Mouse (Mus musculus): Measurements from ENCODE around the gene Krcc1. TPM values are rescaled to one million over a fixed set of nuclear protein-coding genes. Genes with fewer than 3 reads are reported as not detected.

The Krcc1 gene
- polyA plus RNA-seq, 1 experiment from 2014 or later, result 47.0 TPM

GRCm38 (mm10) chr6:71235944-71236343 is 35.5 kb upstream of the Krcc1 start:
- Histone ChIP-seq H3K9ac (replicated peaks) (no peak overlapping the region), H3K9me3 (ENCODE audit: low read length) (no peaks in the 10 kb centered on the region), H3K36me3 (replicated peaks; ENCODE audit: insufficient read depth, low read length) (no peaks in the 10 kb centered on the region), H3K4me2 (ENCODE audit: low read depth, low read length) (no peak overlapping the region), H3K27me3 (ENCODE audit: insufficient read depth, low read length) (no peaks in the 10 kb centered on the region), H3K4me1 (ENCODE audit: insufficient read depth) (peaks cover 7% of the 10 kb centered on the region), H3K4me3 (ENCODE audit: low read depth, low read length) (no peak overlapping the region), H3K27ac (ENCODE audit: low read depth) (peak overlapping the region; percentile 68)
- 35% methylated on average over 3 of the region's 3 CpGs for WGBS (ENCODE audit: insufficient replicate concordance)
- TF ChIP-seq CTCF (IDR thresholded peaks at IDR 0.05; ENCODE audit: low read depth) (no peak), EP300 (IDR thresholded peaks at IDR 0.05; ENCODE audit: low read depth) (no peak)
- DNase-seq (no peak), ATAC-seq (peak; percentile 68)

- Histone ChIP-seq H3K9ac (replicated peaks) (no peak overlapping the region), H3K4me2 (ENCODE audit: low read depth, low read length) (no peak overlapping the region), H3K4me1 (ENCODE audit: insufficient read depth) (peaks cover 7% of the 10 kb centered on the region), H3K27ac (ENCODE audit: low read depth) (peak overlapping the region; percentile 68), H3K4me3 (ENCODE audit: low read depth, low read length) (no peak overlapping the region), H3K27me3 (ENCODE audit: insufficient read depth, low read length) (no peaks in the 10 kb centered on the region), H3K9me3 (ENCODE audit: low read length) (no peaks in the 10 kb centered on the region), H3K36me3 (replicated peaks; ENCODE audit: insufficient read depth, low read length) (no peaks in the 10 kb centered on the region)
- no peak for TF ChIP-seq CTCF (IDR thresholded peaks at IDR 0.05; ENCODE audit: low read depth)
- peak; percentile 72 for TF ChIP-seq EP300 (IDR thresholded peaks at IDR 0.05; ENCODE audit: low read depth)
- WGBS (ENCODE audit: insufficient replicate concordance), result 61% methylated on average over 6 of the region's 6 CpGs
- DNase-seq (peak; percentile 32), ATAC-seq (peak; percentile 60)
Measured at GRCm38 (mm10) chr6:71236506-71236905, 35.0 kb upstream of the Krcc1 start.

GRCm38 (mm10) chr6:71237031-71237431 is 34.4 kb upstream of the Krcc1 start:
- H3K4me3 ChIP-seq (ENCODE audit: low read depth, low read length), result no peak overlapping the region
- WGBS (ENCODE audit: insufficient replicate concordance), result 51% methylated on average over 6 of the region's 6 CpGs
- DNase-seq (peak; percentile 46), ATAC-seq (peak; percentile 65)
- no peak for TF ChIP-seq CTCF (IDR thresholded peaks at IDR 0.05; ENCODE audit: low read depth)
- no peak; the same call in 1 of the 2 replicates for TF ChIP-seq EP300 (IDR thresholded peaks at IDR 0.05; ENCODE audit: low read depth)
- no peaks in the 10 kb centered on the region for H3K36me3 ChIP-seq (replicated peaks; ENCODE audit: insufficient read depth, low read length)
- no peaks in the 10 kb centered on the region for H3K9me3 ChIP-seq (ENCODE audit: low read length)
- peak overlapping the region; percentile 68 for H3K27ac ChIP-seq (ENCODE audit: low read depth)
- H3K9ac ChIP-seq (replicated peaks), result no peak overlapping the region
- H3K27me3 ChIP-seq (ENCODE audit: insufficient read depth, low read length), result no peaks in the 10 kb centered on the region
- peaks cover 7% of the 10 kb centered on the region for H3K4me1 ChIP-seq (ENCODE audit: insufficient read depth)
- H3K4me2 ChIP-seq (ENCODE audit: low read depth, low read length), result no peak overlapping the region

- ATAC-seq (no peak), DNase-seq (no peak)
- H3K4me1 ChIP-seq (ENCODE audit: insufficient read depth), result peaks cover 7% of the 10 kb centered on the region
- TF ChIP-seq CTCF (IDR thresholded peaks at IDR 0.05; ENCODE audit: low read depth) (no peak), EP300 (IDR thresholded peaks at IDR 0.05; ENCODE audit: low read depth) (no peak)
- H3K4me3 ChIP-seq (ENCODE audit: low read depth, low read length), result no peak overlapping the region
- 87% methylated on average over 26 of the region's 26 CpGs for WGBS (ENCODE audit: insufficient replicate concordance)
- no peak overlapping the region for H3K4me2 ChIP-seq (ENCODE audit: low read depth, low read length)
- H3K36me3 ChIP-seq (replicated peaks; ENCODE audit: insufficient read depth, low read length), result no peaks in the 10 kb centered on the region
- no peaks in the 10 kb centered on the region for H3K9me3 ChIP-seq (ENCODE audit: low read length)
- no peaks in the 10 kb centered on the region for H3K27me3 ChIP-seq (ENCODE audit: insufficient read depth, low read length)
- no peak overlapping the region for H3K27ac ChIP-seq (ENCODE audit: low read depth)
- no peak overlapping the region for H3K9ac ChIP-seq (replicated peaks)
Measured at GRCm38 (mm10) chr6:71239069-71239750, 32.3 kb upstream of the Krcc1 start.

- Histone ChIP-seq H3K36me3 (replicated peaks; ENCODE audit: insufficient read depth, low read length) (no peaks in the 10 kb centered on the region), H3K27ac (ENCODE audit: low read depth) (no peak overlapping the region), H3K4me3 (ENCODE audit: low read depth, low read length) (no peak overlapping the region), H3K9ac (replicated peaks) (no peak overlapping the region), H3K27me3 (ENCODE audit: insufficient read depth, low read length) (no peaks in the 10 kb centered on the region), H3K9me3 (ENCODE audit: low read length) (no peaks in the 10 kb centered on the region), H3K4me1 (ENCODE audit: insufficient read depth) (peaks cover 2% of the 10 kb centered on the region; the same call in 1 of the 2 replicates), H3K4me2 (ENCODE audit: low read depth, low read length) (no peak overlapping the region)
- no peak for DNase-seq
- TF ChIP-seq EP300 (IDR thresholded peaks at IDR 0.05; ENCODE audit: low read depth) (no peak), CTCF (IDR thresholded peaks at IDR 0.05; ENCODE audit: low read depth) (no peak)
- ATAC-seq, result no peak
- 80% methylated on average over 7 of the region's 7 CpGs for WGBS (ENCODE audit: insufficient replicate concordance)
Measured at GRCm38 (mm10) chr6:71240831-71241230, 30.6 kb upstream of the Krcc1 start.

- H3K9ac ChIP-seq (replicated peaks), result no peak overlapping the region
- H3K4me2 ChIP-seq (ENCODE audit: low read depth, low read length), result no peak overlapping the region
- H3K4me1 ChIP-seq (ENCODE audit: insufficient read depth), result peaks cover 2% of the 10 kb centered on the region; the same call in 1 of the 2 replicates
- ATAC-seq, result no peak
- no peak overlapping the region for H3K27ac ChIP-seq (ENCODE audit: low read depth)
- H3K36me3 ChIP-seq (replicated peaks; ENCODE audit: insufficient read depth, low read length), result no peaks in the 10 kb centered on the region
- no peak overlapping the region for H3K4me3 ChIP-seq (ENCODE audit: low read depth, low read length)
- no peak for DNase-seq
- TF ChIP-seq EP300 (IDR thresholded peaks at IDR 0.05; ENCODE audit: low read depth) (no peak), CTCF (IDR thresholded peaks at IDR 0.05; ENCODE audit: low read depth) (no peak)
- 71% methylated on average over 1 of the region's 1 CpGs for WGBS (ENCODE audit: insufficient replicate concordance)
- no peaks in the 10 kb centered on the region for H3K27me3 ChIP-seq (ENCODE audit: insufficient read depth, low read length)
- no peaks in the 10 kb centered on the region for H3K9me3 ChIP-seq (ENCODE audit: low read length)
Measured at GRCm38 (mm10) chr6:71242811-71243210, 28.7 kb upstream of the Krcc1 start.
